Mouse (Mus musculus) ovary, postnatal 36 days (tissue): Measurements from ENCODE around the gene Cherp.

ENCODE experiments used
- DNase-seq: peaks from one replicate; pipeline ENCODE4 v3.0.0; 2022; ENCODE audit warnings: low spot score, mixed read lengths

Cherp gene

DNA sequence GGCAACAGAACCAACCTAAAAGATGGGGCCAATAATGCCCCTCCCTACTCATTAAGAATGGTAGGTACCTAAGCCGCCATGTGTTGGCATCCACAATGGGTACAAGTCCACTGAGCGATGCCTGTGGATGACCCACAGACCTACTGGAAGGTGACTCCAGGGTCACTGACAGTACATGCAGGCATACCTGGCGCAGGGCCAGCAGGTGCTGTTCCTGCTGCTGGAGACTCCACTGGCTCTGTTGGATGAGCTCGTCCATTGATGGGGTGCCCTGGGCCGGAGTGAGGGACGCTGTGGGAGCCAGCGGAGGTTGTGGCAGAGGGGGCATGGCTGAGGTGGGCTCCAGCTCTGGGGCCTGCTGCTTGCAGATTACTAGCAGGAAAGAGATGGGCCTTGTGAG, 4.3 kb downstream of the Cherp start:
- DNase-seq, result no peak

DNA sequence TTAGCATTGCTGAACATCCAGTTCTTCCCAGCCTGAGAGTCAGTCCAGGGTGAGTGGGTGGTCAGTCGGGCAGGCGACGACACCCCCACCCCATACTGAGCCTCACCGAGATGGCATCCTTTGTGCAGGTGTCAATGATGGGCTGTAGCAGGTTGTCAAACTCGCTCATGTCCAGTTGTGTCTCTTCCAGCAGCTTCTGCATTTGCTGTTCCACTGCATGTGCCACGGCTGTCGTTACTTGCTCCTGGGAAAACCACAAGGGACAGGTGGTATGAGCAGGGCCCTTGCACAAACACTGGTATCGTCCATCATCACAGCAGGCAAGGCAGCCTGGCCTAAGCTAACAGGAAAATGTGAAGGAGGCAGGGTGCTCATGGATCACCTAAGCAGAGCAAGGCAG, 5.0 kb downstream of the Cherp start:
- no peak for DNase-seq

DNA sequence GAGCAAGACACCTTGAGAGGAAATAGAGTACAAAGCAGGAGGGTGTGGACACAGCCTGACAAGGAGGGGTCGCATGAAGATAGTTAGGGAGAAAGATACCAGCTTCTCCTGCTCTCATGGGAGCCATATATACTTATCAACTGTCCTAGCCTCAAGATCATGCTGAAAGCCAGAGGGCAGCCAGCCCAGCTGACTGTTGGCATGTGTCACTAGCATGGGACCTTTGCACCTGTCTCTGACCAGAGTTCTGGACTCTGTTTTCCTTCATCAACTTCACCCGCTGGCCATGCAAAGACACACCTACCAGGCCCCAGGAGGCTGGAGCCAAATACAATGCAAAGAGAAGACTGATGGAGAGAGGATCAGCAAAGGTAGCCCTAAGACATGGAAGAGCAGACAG, 5.8 kb downstream of the Cherp start:
- no peak for DNase-seq

DNA sequence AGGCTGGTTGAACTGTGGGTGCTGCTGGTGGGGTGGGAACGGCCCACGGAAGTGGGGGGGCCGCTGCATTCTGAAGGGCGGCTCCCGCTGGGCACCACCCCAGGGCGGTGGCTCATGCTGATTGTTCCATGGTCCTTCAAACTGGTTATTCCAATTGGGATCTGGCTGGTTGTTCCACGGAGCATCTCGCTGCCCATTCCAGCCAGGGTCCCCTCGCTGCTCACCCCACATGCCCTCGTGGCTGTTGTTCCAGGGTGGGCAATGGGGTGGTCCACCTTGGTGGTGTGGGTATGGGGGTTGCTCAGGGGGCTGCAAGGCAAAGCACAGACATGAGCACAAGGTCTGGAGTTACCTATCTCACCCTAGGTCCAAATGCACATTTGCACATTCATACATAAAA, 10.8 kb downstream of the Cherp start:
- DNase-seq, result no peak

DNA sequence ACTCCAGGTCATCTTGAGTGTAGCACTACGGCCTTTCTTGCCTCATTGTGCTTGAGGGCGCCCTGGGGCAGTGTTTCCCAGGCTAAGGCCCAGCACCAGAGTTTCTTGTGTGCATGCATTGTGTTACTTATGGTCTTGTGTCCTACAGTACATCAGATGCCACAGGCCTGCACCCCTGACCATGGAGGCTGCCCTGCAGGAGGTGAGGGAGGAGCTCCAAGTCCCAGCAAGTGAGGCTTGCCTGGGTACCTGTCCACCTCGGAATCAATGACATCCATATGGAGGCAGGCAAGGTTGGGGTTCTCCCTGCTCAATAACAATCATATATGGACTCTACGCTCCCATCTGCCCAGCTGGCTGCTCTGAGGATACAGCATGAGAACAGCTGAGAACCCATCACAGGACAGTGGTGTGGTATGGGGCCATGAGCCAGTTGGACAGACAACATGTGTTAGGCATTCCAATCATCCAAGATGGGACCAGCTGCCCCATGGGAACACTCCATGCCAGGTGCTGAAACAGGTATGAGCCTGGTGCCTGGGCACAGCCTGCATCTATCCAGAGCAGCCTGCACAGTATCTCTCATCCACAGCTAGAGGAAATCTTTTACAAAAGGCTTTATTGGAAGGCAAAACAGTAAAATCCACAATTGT, 15.0 kb downstream of the Cherp start:
- DNase-seq, result no peak

DNA sequence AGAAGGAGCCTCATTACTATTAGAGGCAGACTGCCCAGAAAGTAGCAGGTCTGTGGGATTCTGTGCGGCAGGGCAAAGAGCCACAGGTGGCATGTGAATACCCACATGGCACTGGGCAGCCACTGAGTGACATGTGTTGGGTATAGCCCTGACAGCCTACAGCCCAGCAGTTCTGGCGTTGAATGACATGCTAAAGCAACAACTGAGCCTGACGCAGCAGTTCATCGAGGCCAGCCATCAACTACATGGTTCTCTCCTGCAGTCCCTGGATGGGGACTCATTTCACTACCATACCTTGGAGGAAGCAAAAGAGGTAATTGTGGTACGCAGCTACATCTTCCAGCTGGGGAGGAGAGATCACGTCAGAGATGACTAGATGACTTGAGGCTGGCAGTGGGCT, 16.6 kb downstream of the Cherp start:
- no peak for DNase-seq

DNA sequence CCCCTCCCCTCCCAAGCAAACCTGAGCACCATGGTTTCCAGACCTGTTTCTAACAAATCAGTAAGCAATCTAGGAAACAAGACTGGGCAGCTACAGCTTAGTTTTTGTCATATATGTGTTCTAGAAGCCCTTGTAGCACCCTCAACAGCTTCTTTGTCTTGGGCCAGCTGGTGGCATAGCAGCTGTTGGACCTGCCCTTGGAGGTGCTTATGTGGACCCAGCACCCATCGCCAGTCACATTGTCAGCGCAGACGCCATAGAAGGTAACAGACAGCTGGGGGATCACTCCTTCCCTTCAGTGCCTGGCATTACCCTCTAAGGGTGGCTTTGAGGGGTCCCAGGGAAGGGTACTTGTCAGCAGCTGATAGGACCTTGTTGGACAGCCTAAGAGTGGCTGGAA, 17.2 kb downstream of the Cherp start:
- DNase-seq, result no peak

DNA sequence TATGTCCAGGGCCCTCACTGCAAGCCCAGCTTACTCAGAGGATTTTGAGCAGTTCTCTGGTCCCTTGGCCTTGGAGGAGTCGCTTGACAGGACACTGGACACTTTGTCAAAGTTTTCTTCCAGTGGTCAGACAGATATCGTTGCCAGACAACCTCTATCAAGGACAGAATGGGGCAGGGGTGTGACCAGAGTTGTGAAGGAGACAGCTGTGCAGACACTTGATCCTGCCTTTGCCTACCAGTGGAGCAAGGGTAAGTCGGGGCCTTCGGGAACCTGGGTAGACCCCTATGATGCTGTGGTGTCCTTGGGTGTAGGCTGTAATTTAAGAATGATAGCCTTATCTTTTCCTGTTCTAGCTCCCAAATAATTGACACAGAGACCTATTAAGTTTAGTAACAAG, 19.7 kb downstream of the Cherp start:
- DNase-seq, result no peak

DNA sequence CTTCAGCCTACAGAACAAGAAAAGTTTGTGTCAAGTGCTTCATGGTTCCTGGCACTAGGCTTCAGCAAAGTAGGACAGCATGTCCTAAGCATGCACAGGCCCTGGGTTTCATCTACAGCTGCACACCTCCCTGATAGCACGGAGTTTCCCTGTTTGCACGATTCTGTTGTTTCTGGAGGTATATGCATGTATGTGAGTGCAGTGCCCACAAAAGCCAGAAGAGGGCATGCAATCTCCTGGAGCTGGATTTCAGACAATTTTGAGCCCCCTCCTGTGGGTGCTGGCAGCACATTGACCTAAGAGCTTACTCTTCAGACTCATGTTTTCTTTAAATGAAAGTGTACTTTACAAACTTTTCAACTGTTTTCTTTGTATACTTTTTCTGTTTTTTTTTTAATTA, 21.1 kb downstream of the Cherp start:
- DNase-seq, result no peak

DNA sequence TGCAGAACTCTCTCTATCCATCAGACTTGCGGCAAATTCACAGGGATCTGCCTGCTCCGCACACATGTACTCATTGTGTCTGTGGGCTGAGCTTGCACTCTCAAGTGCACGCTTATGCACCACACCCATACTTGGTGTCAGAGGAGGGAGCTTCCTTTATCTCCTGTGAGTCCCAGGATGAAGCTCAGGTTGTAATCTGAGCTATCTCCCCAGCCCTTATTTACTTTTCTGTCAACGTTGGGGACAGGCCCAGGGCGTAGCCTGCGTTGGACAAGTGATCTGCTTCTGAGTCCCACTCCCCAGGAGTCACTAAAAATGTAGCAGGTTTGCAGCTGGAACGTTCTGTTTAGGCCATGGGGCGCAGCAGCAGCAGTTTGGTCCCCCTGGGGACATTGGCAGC, 23.5 kb downstream of the Cherp start:
- no peak for DNase-seq

DNA sequence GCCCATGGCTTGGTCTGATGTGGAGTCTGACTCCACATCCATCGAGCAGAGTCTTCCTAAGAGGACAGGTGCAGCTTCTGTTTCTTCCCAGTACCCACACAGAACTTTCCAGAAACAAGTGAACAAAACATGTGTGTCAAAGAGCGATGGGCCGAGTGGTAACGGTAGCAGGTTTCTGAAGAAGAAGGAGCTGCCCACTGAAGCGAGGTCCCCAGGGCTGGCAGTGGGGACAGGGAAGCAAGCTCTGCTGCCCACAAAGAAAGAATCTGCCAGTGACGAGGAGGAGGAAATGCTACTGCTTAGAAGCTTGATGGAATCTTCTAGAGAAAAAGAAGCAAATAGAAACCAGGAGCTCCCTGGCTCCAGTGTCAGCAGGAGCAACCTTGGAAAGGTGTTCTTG, 30.0 kb downstream of the Cherp start:
- DNase-seq, result no peak

DNA sequence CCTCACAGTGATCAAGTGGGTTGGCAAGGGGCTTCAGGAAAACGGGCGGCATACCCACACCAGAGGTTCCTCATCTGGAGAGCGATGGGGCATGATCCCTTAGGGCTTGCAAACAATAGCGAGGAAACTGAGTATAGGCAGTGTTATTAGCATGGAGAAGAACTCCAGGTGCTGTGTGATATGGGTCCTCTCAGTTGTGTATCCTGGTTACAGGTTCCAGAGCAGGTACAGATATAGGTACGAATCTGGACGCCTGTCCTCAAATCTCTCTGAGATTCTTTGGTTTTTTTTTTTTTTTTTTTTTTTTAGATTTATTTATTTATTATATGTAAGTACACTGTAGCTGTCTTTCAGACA, 31.1 kb downstream of the Cherp start:
- DNase-seq, result no peak

DNA sequence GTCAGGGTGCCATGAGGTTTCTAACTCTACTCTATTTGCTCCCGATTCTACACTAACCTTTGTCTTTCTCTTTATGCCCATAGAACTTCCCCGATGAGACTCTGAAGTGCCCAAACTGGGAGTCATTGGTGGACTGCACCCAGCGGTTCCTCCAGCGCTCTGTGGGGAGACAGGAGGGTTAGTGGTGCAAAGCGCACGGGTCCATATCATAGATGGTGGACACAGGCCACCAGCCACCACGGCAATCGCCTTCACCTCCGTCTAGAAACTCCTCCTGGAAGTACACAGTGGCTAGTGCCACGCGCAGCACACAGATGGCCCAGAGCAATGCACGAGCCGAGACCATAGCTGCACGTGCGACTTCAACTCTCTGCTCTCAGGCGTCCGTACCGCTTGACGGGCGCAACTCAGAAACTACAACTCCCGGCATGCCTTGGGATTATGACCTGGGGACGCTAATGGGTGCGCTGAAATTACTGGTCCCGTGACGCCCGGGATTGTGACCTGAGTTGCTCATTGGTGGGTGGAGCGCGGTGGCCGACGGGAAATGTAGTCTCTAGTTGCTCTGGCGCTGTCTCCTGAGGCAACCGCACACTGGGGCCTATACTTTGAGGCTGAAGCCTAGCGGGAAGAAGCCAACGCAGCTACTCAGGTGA, 31.6 kb downstream of the Cherp start, which contains the start of the genes Calr3 and 1700030K09Rik:
Gene Calr3, minus strand, starts transcription at position 533 of the 656 bp plus-strand sequence.
Gene 1700030K09Rik, plus strand, starts transcription at position 543 of the 656 bp plus-strand sequence.
- DNase-seq, result peak; percentile 95

DNA sequence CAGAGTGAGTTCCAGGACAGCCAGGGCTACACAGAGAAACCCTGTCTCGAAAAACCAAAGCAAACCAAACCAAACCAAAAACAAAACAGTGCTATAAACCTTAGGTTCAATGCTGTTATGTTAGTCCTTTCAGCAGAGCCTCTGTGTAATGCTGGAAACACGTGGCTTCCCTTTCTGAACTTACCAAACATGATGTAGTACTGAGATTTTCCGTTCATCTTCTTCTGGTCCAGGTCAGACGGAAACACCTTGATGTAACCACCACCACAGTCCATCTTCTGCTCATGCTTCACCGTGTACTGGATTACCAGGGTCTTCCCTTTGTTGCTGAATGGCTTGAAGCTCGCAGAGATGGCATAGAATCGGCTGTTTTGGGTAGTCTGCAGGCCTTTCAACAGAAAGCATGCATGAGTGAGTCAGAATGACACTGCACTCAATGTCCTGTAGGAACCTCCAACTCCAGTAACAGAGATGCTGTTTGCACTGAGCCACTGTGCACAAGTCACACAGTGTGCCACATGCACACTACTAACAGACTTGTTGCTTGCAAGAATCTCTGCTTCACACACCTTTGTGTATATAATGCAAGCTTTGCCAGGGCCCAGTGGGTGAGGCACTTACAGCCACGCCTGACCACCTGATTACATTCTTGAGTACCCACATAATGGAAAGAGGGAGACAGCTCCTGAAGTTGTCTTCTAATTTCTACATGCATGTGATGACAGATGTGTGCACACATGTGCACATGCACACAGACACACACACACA, 36.6 kb downstream of the Cherp start:
- DNase-seq, result no peak

DNA sequence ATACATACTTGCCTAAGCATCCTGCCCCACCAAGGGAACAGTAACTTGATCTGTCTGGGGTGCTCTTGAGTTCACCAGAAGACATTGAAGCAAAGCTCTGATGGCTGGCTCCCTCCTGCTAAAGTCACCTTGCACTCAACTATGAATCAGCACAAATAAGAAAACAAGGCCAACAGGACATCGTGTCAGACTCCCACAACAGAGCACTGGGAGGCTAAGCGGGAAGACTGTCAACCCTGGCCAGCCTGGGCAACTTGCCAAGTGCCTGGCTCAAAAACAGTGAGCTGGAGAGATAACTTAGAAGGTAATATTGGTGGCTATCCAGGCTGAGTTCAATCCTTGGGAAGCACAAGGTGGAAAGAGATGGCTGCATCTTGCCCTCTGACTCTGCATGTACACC, 40.1 kb downstream of the Cherp start:
- peak; percentile 84 for DNase-seq

DNA sequence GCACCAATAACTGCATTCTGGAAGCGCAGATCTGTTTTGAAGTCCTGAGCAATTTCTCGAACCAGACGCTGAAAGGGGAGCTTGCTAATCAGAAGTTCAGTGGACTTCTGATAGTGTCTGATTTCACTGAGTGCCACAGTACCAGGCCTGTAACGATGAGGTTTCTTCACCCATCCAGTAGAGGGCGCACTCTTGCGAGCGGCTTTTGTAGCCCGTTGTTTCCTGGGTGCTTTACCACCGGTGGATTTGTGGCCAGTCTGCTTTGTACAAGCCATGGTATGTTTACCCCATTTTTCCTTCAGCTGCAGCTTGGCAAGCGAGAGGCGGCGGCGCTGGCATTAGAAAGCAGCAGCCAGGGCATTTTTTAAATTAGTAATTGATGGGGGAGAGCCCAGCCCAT, 45.4 kb downstream of the Cherp start:
- DNase-seq, result no peak

DNA sequence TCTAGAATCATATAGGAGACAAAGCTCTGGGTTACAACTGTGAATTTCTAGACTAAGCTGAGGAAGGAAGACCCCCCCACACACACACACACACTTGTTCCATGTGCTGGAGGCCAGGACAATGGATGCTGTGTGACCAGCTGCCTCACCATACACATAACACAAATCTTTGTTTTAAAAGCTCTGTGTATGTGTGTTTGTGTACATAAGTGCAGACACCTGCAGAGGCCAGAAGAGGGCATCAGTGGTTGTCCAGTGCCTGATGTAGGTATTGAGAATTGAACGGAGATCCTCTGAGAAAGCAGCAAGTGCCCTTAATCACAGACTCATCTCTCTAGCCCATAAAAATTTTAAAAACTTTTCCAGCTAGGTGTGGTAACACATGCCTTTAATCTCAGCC, 52.1 kb downstream of the Cherp start:
- DNase-seq, result no peak

DNA sequence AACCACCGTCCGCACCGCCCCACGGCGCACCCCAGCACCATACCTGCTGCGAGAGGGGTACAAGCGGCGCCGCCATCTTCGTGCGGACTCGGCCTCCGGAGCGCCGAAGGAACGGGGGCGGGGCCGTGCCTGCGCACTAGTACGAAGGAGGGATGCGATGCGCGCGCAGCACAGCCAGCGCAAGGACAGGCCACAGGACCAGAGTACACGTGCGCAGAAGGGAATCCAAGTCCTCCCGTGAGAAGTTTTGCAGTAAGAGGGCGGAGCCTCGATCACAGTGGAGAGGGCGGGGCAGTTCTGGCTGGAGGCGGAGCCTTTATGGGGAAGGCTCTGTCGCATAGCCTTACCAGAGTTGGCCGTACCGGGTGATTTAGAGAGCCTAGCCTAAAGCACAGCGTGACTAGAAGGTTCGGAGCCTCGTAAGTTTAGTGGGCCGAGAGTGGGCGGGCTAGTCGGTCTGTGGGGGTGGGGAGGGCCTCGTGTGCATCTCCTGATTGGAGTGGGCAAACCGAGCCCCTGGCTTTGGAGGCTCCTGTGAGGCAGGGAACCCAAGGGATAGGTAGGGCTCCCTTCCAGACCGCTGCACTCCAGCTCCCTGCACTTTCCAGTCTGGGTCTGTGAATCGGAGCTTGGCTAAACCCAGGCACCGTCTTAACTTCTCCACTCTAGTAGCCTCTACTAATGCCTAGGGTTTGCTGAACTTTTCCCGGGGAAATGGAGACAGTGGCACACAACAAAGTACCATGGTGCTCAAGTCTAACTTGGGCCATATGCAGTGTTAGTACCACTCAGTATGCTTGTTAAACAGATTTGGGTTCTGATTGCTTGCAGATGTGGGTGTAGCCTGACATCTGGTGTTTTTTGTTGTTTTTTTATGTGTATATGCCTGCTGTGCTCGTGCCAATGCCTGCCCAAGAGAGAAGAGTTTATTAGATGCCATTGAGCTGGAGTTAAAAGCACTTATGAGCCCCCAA, 53.4 kb downstream of the Cherp start, which contains the start of gene Eps15l1:
Gene Eps15l1, minus strand, starts transcription at position 99 of the 974 bp plus-strand sequence.
- peak; percentile 99 for DNase-seq

DNA sequence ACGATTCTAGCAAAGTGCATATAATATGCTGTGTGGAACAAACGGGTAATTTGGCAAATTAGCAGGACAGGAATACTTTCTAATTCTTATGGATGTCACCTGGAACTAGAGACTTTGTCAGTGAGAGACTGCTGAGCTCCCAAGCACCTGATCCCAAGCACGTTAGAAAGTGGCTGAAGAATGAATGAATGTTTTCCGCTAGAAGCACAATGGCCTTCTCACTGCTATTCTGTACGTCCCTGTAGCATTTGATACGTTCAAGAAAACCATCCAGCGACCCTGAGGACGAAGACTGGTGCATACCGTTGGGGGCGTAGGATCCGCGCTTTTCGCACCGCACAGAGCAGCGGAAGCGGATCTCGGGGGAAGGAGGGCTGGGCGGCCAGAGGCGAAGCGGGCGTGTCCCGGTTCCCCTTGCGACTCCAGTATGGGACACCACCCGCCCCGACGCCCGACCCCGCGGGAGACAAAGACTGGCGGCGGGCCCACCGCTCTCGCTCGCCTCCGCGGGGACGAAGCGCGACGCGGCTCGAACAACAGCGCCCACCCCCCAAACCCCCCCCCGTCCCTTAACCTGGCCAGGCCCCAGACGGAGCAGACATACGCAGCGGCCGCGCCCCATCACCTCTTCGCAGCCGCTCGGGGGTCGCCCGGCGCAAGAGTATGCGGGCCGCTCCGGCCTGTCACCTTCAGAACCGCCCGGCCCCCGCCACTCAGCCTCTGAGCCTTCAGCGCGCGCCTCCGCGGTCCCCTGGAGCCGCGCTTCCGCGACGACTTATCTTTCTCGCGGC, 54.3 kb downstream of the Cherp start:
- DNase-seq, result peak; percentile 48

DNA sequence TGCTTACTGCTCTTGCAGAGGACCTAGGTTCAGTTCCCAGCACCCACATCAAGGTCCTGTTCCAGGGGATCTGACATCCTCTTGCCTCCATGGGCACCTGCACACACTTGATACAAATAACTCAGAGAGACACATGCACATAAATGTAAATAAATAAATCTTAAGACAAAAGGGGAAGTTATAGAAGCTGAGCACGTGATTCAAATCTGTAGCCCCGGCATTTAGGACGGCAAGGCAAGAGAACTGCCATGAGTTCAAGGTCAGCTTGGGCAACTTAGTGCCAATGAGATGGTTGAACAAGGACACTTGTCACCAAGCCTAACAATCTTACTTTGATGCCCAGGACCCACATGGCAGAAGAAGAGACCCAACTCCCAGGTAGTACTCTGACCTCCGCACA, 57.0 kb downstream of the Cherp start:
- DNase-seq, result no peak

DNA sequence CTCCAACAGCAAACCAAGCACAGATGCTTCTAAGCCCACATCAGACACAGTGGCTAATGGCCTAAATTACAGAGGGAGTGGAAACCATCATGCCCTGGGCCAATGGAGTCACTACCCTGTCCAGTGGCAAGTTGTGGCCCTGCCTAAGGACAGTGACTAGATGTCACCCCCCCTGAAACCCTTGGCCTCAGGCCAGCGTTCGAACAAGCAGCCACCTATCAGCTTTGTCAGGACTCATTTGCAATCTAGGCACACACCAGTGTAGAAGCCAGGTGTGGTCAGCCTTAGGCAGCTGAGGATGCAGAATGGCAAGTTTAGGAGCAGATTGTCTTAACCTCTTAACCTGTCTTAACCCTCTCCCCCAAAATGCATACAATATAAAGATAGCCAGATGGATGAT, 59.8 kb downstream of the Cherp start:
- no peak for DNase-seq
